Mouse (Mus musculus) thymus, adult 18-20 months (tissue): ENCODE data around the gene Tinag.
"Not testable (repeated sequence)": the region's sequence is repeated elsewhere in the genome, so short reads cannot be mapped to it uniquely, and the experiment has no call there.

ENCODE experiments used
- DNase-seq, 2 experiments: peaks; one replicate each; pipeline ENCODE4 v3.0.0; 2022; ENCODE audit warnings: mixed read lengths in 2 of 2

Gene Tinag

GRCm38 (mm10) chr9:77045585-77045984, at the start of gene Tinag:
Gene Tinag, minus strand, starts transcription at chr9:77045794.
- no peak for DNase-seq

DNA sequence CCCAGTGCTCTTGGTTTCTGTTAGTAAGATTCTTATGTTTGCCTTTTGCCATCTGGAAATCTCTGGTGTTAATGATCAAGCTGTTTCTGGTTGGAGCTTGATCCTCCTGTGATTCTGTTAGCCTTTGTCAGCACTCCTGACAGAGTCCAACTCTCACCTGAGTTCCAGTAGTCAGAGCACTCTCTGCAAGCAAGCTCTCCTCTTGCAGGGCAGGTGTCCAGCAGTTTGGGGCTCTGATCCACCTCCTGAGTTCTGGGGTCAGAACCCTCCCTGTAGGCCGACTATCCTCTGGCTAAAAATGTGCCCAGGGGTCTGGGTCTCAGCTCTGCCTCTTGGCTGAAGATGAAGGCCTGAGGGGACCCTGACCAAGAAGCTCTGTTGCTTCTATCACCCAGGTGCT, 37.6 kb upstream of the Tinag start:
- DNase-seq: not testable (repeated sequence)

GRCm38 (mm10) chr9:77071676-77072075, 26.1 kb upstream of the Tinag start:
- no peak for DNase-seq

DNA sequence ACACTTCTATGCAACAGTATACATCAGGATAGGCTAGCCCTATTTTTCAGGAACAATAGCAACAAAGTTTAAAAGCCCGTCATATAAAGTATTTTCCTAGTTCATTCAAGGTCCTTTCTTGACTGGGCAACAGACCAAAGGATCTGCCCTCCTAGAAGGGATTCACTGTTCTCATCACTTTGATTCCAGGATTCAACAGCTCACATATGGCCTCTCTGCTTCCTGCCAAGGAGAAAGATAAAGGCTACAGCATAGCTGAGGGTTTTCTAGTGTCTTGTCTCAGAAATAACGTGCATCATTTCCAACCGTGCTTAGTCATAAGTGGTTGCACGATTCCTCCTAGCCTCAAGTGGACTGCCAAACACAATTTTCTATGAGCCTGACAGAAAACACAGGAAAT, 11.0 kb upstream of the Tinag start:
- DNase-seq: no peak

DNA sequence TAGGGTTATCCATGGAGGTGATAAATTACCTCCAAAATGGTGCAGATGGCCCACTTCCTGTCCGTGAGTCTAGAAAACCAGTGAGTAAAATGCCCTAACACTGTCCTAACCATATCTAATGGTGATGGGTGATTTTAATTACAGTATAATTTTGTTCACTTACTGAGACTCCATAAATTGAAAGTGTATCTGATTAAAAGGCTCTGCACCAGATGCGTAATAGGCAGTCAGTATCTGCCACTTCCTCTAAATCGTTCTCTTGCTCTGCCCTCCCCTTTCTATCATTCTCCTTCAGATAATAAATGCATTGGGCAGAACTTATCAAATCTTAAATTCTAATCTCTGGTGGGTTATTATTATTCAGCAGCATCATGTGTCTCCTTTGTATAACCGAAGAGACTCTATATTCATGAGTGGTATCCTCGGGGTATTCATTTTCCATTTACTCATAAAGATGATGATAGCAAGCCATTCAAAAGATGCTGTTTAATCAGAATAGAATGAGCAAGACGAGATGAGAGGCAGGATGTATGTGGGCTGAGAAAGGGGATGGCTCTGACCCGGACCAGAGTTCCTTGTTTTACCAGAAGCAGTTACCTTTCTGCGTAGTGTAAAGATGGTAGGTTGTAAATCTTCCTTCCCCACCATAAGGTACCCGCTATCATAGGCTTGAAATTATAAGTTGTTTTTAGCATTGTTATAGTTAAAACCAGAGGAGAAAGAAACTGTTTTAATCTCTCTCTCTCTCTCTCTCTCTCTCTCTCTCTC, 9.0 kb upstream of the Tinag start:
- DNase-seq: no peak

- DNase-seq: no peak
Observed at GRCm38 (mm10) chr9:77051406-77051805, 5.8 kb upstream of the Tinag start.

DNA sequence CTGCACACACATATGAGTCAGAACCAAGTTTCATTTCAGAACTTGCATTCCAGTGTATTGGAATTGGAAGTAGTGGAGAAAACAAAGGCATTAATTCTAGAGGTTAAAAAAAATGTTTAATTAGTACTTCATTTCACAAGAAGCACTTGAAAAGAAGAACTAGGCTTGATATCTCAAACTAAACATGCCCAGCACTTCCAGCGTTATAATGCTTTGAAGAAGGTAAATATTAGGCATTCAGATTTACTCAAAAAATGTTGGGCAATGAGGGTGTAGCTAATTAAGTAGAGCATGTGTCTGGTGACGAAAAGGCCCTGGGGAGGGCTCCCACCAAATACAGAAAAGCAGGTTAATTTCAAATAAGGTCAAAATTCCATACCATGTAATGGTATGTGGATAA, 4.1 kb upstream of the Tinag start:
- no peak for DNase-seq

DNA sequence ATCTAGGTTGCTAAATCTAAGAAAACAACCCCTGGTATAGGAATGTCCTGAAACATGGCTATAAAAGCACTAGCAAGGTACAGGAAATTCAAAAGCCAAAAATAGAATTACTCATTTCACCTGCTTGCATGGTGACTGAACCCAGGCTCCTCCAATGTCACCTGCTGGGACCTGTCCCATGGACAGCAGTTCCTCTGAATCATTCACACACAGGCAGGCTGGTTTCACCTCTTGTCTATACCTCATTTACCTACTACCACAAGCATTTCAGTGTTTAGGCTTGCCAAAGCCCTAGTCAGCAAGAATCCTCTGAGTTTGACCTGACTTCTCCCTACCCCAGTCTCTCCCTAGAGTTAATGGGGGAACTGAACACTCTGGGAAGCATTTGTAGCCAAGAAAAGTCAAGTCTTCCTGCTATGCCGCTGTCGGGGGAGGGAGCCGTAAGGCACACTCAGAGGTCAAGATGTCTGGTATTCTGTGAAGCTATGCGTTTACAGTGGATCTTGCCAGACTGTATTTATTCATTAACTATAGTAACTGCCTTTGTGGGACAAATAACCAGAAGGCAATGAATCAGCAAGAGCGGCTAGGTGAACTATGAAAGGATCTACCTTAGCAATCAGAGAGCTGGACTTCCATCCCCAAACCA, 597 bp upstream of the Tinag start:
- no peak for DNase-seq

- no peak for DNase-seq
Observed at GRCm38 (mm10) chr9:77035361-77035760, 10.2 kb downstream of the Tinag start.

GRCm38 (mm10) chr9:77032430-77033154, 13.0 kb downstream of the Tinag start:
- no peak for DNase-seq

- no peak for DNase-seq
Observed at GRCm38 (mm10) chr9:77025271-77025670, 20.3 kb downstream of the Tinag start.

DNA sequence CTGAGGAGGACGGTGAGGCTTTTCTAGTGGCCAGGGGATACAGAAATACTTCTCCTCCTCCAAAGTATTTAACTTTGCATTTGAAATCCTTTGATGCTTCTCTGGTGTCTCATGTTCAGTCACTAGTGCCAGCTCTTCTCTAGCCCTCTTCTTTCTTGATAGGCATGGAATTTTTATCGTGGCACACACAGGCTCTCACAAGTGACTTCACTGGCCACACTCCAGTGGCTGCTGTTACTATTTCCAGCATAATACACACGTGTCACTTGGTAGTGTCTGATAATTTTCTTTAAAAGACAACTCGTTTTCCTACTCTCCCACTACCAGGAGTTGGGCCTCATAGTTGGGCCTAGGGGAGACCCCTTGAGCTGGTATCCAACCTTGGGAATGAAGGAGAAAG, 26.7 kb downstream of the Tinag start:
- DNase-seq: no peak

GRCm38 (mm10) chr9:76996021-76996420, 49.6 kb downstream of the Tinag start:
- no peak for DNase-seq

DNA sequence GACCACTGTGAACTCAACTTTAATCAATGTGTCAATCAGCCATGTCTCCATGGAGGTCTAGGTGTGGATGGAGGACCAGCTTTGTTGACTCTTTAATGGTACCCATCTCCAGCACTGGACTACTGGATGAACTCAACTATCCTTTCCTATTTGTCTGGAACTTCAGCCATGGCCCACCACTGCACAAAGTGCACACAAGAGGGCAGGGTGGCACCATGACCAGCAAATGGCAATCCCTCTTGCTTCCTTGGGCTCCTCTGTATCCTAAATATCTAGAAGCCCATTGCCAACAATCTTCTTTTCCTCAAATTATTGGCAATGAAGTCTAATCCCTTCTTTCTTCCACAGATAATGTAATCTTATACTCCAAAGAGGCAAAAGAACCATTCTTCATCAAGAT, 55.6 kb downstream of the Tinag start:
- DNase-seq: no peak

DNA sequence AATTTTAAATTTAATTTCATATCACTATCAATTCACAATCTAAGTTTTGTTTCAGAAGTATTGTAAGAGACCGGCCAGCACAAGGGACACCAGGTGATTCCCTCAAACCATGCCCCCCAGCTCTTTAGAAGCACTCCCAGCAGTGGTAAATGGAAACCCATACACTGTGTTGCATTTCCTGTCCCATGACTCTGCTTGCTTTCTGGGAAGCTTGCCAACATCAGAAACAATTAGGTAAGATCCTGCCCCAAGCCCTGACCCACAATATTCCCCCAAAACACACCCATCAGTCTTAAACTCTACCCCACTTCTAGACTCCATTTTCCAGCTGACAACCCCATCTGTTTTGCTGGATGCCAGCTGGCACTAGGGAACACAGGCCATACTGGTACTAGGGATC, 110.8 kb downstream of the Tinag start:
- DNase-seq: no peak

GRCm38 (mm10) chr9:76915093-76915661, 130.4 kb downstream of the Tinag start:
- no peak for DNase-seq
